Mouse (Mus musculus) kidney, embryonic 14.5 days (tissue): ENCODE measurements at regions not wholly inside any gene's neighbourhood (a gene's known extent, or its start where the extent isn't known, plus 50 kb on each side); places are given as distances from the start of the nearest gene placed in this dataset.

Experiments
- ATAC-seq: fragments of 200-750 bp; cut with Nextera tagmentation; 2 replicates; pipeline ENCODE4 v1.8.0; 2017; ENCODE audit warnings: moderate number of reproducible peaks, mild to moderate bottlenecking, moderate TSS enrichment, moderate library complexity; ENCODE audit not compliant: low FRiP score, low TSS enrichment
- H3K27ac ChIP-seq: fragments of 300-500 bp; sonication (generic); 2 replicates; pipeline ENCODE4 v1.5.1; 2014; ENCODE audit warnings: low read depth, mild to moderate bottlenecking, low read length, moderate library complexity, mixed read lengths
- H3K27me3 ChIP-seq: fragments of 300-500 bp; sonication (generic); 2 replicates; pipeline ENCODE4 v1.6.1; 2014; ENCODE audit warnings: mild to moderate bottlenecking, low read length; ENCODE audit not compliant: control insufficient read depth, insufficient read depth
- H3K36me3 ChIP-seq: fragments of 300-500 bp; sonication (generic); 2 replicates; pipeline ENCODE4 v1.6.1; 2014; ENCODE audit warnings: low read length, mixed read lengths; ENCODE audit not compliant: control insufficient read depth, insufficient read depth
- H3K4me1 ChIP-seq: fragments of 300-500 bp; sonication (generic); 2 replicates; pipeline ENCODE4 v1.6.1; 2014; ENCODE audit warnings: low read length, mixed read lengths; ENCODE audit not compliant: control insufficient read depth, insufficient read depth
- H3K4me2 ChIP-seq: fragments of 300-500 bp; sonication (generic); replicated peaks from 2 replicates; pipeline ENCODE4 v1.6.1; 2014; ENCODE audit warnings: low read depth, mild to moderate bottlenecking, low read length
- H3K4me3 ChIP-seq: fragments of 300-500 bp; sonication (generic); 2 replicates; pipeline ENCODE4 v1.5.1; 2014; ENCODE audit warnings: mild to moderate bottlenecking, low read length
- H3K9ac ChIP-seq: fragments of 300-500 bp; sonication (generic); 2 replicates; pipeline ENCODE4 v1.6.1; 2014; ENCODE audit warnings: low read depth, mild to moderate bottlenecking, low read length, moderate library complexity
- H3K9me3 ChIP-seq: fragments of 300-500 bp; sonication (generic); 2 replicates; pipeline ENCODE4 v1.6.1; 2016; ENCODE audit warnings: low read length; ENCODE audit not compliant: control insufficient read depth
- WGBS: fragments of 180-500 bp; shearing (Covaris S2); extraction: QIAGEN DNeasy Blood & Tissue Kit; methylation state at CpG from one replicate; pipeline ENCODE4 v1.1.7; 2014; 5-methylcytosine and 5-hydroxymethylcytosine counted together

GRCm38 (mm10) chr12:113411113-113411512, 78.2 kb upstream of the Adam6b start:
- no peaks in the 10 kb centered on the region for H3K4me1 ChIP-seq
- H3K36me3 ChIP-seq, result no peaks in the 10 kb centered on the region
- H3K9me3 ChIP-seq, result no peaks in the 10 kb centered on the region; the same call in 1 of the 2 replicates
- H3K27ac ChIP-seq, result no peak overlapping the region
- H3K27me3 ChIP-seq, result no peaks in the 10 kb centered on the region
- no peak overlapping the region for H3K4me2 ChIP-seq
- WGBS, result 82% methylated on average over 5 of the region's 5 CpGs
- no peak for ATAC-seq
- H3K4me3 ChIP-seq, result no peak overlapping the region
- no peak overlapping the region for H3K9ac ChIP-seq

DNA sequence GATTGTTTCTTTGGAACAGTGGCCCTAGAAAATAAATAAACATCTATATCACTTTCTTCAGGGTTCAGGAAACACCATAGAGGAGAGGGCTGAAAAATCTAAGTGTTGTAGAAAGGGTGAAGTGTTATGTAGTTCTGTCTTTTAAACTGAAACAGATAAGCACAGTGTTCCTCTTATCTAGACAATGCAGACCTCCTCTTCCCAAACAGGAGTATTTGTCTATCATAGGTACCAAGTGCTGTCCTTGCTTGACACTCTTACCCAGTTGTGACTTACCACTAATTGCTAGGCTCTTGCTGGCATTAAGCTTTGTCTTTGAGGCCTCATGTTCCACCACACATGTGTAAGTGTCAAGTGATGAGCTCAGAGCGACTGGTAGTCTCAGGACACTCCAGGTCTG, 75.3 kb upstream of the Adam6b start:
- no peak overlapping the region for H3K4me2 ChIP-seq
- H3K9me3 ChIP-seq, result no peaks in the 10 kb centered on the region; the same call in 1 of the 2 replicates
- no peak for ATAC-seq
- no peak overlapping the region for H3K27ac ChIP-seq
- WGBS, result 64% methylated on average over 1 of the region's 1 CpGs
- no peaks in the 10 kb centered on the region for H3K36me3 ChIP-seq
- no peak overlapping the region for H3K9ac ChIP-seq
- no peaks in the 10 kb centered on the region for H3K27me3 ChIP-seq
- no peak overlapping the region for H3K4me3 ChIP-seq
- H3K4me1 ChIP-seq, result no peaks in the 10 kb centered on the region

- 88% methylated on average over 1 of the region's 1 CpGs for WGBS
- no peaks in the 10 kb centered on the region for H3K4me1 ChIP-seq
- H3K4me3 ChIP-seq, result no peak overlapping the region
- H3K36me3 ChIP-seq, result no peaks in the 10 kb centered on the region
- no peak overlapping the region for H3K27ac ChIP-seq
- ATAC-seq, result no peak
- no peak overlapping the region for H3K9ac ChIP-seq
- no peaks in the 10 kb centered on the region for H3K27me3 ChIP-seq
- H3K4me2 ChIP-seq, result no peak overlapping the region
- H3K9me3 ChIP-seq, result no peaks in the 10 kb centered on the region; the same call in 1 of the 2 replicates
Observed at GRCm38 (mm10) chr12:113417521-113417920, 71.8 kb upstream of the Adam6b start.

DNA sequence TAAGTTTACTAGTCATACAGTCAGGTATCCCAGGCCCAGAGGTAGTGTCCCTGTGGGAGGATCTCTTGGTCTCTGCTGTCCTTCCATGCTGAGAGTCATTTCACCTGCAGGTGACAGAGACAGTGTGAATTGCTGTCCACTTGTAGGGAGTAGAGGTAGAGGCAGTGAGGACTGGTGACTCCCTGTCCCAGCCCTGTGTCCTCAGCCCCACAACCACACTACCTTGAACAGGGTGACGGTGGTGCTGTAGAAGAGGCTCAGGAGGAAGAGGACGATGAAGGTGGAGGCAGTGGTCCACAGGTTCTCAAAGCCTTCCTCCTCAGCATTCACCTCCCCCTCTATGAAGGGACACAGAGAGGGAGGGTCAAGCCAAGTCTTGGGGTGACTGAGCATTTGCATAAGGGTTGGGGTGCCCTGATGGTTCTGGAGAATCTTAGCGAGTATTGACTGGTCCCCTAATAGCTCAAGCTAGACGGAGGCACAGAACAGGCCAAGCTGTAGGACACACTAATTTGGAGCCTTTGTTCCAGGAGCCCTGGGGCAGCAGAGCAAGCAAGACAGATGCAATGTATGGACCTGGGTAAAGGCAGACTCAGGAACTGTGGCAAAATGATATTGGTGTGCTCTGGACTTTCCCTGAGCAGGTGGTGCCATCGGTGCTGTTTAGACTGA, 70.4 kb upstream of the Adam6b start:
- H3K4me1 ChIP-seq, result no peaks in the 10 kb centered on the region
- no peak overlapping the region for H3K9ac ChIP-seq
- H3K36me3 ChIP-seq, result no peaks in the 10 kb centered on the region
- H3K27ac ChIP-seq, result no peak overlapping the region
- ATAC-seq, result no peak
- H3K4me3 ChIP-seq, result no peak overlapping the region
- WGBS, result 89% methylated on average over 5 of the region's 5 CpGs
- no peak overlapping the region for H3K4me2 ChIP-seq
- H3K9me3 ChIP-seq, result no peaks in the 10 kb centered on the region
- H3K27me3 ChIP-seq, result no peaks in the 10 kb centered on the region

- no peaks in the 10 kb centered on the region for H3K4me1 ChIP-seq
- H3K27me3 ChIP-seq, result no peaks in the 10 kb centered on the region
- no peak overlapping the region for H3K4me3 ChIP-seq
- WGBS, result 85% methylated on average over 9 of the region's 9 CpGs
- no peak overlapping the region for H3K27ac ChIP-seq
- H3K9me3 ChIP-seq, result no peaks in the 10 kb centered on the region
- no peak overlapping the region for H3K9ac ChIP-seq
- H3K4me2 ChIP-seq, result no peak overlapping the region
- H3K36me3 ChIP-seq, result no peaks in the 10 kb centered on the region
- no peak for ATAC-seq
Observed at GRCm38 (mm10) chr12:113420721-113421305, 68.5 kb upstream of the Adam6b start.

- 85% methylated on average over 16 of the region's 16 CpGs for WGBS
- no peak for ATAC-seq
Observed at GRCm38 (mm10) chr12:113421716-113422595, 67.4 kb upstream of the Adam6b start.

GRCm38 (mm10) chr12:113422736-113423254, 66.5 kb upstream of the Adam6b start:
- ATAC-seq, result no peak
- Histone ChIP-seq H3K4me2 (no peak overlapping the region), H3K27me3 (no peaks in the 10 kb centered on the region), H3K27ac (no peak overlapping the region), H3K36me3 (no peaks in the 10 kb centered on the region), H3K9me3 (no peaks in the 10 kb centered on the region), H3K4me3 (no peak overlapping the region), H3K9ac (no peak overlapping the region), H3K4me1 (no peaks in the 10 kb centered on the region)
- WGBS, result 80% methylated on average over 5 of the region's 5 CpGs

More at GRCm38 (mm10) chr12:113421716-113422595, 67.4 kb upstream of the Adam6b start:
- no peak overlapping the region for H3K4me2 ChIP-seq
- no peak overlapping the region for H3K27ac ChIP-seq
- no peaks in the 10 kb centered on the region for H3K27me3 ChIP-seq
- no peaks in the 10 kb centered on the region for H3K9me3 ChIP-seq
- no peak overlapping the region for H3K9ac ChIP-seq
- no peaks in the 10 kb centered on the region for H3K4me1 ChIP-seq
- H3K36me3 ChIP-seq, result no peaks in the 10 kb centered on the region
- H3K4me3 ChIP-seq, result no peak overlapping the region

- no peak overlapping the region for H3K27ac ChIP-seq
- H3K9me3 ChIP-seq, result no peaks in the 10 kb centered on the region
- no peaks in the 10 kb centered on the region for H3K36me3 ChIP-seq
- ATAC-seq, result no peak
- H3K27me3 ChIP-seq, result no peaks in the 10 kb centered on the region
- H3K9ac ChIP-seq, result no peak overlapping the region
- H3K4me2 ChIP-seq, result no peak overlapping the region
- 88% methylated on average over 6 of the region's 6 CpGs for WGBS
- no peaks in the 10 kb centered on the region for H3K4me1 ChIP-seq
- no peak overlapping the region for H3K4me3 ChIP-seq
Observed at GRCm38 (mm10) chr12:113423736-113424597, 65.3 kb upstream of the Adam6b start.
